Mouse (Mus musculus) liver (tissue): ENCODE data around the gene Cad.
"Not testable (repeated sequence)": the region's sequence is repeated elsewhere in the genome, so short reads cannot be mapped to it uniquely, and the experiment has no call there.

ENCODE experiments used
- DNase-seq: peaks from one replicate; pipeline ENCODE4 v3.0.0-alpha.2; 2020; ENCODE audit warnings: mixed read lengths

Gene Cad

DNA sequence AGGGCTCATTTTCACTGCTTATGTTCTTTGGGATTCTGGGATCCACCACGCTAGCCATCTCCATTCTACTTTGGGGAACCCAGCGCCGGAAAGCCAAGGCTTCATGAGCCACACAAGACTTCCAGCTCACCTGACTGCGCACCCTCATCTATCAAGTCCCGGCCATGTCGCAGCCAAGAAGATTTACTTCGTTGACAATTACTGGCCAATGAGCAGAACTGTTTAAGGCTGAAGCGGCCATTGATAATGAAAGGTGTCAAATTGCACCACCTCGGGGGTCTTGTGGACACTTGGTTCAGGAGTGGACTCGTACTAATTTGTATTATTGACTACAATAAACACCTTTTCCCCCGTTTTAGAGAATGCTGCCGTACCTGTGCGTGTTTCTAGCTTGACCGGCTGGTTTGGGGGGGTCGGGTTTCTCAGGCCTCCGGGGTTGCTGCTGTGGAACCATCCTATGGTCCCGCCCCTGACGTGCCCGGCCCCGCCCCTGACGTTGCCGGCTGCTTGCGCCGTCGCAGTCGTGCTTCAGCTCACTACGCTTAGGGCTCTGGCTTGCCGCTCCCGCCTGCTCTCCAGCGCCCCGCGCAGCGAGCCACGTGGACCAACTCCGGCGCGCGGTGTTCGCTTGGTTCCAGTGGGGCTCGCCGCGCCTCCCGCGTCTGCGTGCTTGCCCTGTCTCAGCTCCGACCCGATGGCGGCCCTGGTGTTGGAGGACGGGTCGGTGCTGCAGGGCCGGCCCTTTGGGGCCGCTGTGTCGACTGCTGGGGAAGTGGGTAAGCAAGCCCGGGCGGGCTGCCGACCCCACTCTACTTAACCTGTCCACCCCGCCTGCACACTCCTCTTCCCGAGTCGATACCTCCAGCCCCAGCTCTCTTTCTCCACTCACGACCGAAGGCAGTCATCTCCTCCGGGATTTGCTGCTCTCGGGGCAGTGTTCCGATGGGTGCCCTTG, at the start of gene Cad:
TSS of gene Cad (plus strand) at position 520 of the 955 bp plus-strand sequence.
- peak; percentile 96 for DNase-seq

DNA sequence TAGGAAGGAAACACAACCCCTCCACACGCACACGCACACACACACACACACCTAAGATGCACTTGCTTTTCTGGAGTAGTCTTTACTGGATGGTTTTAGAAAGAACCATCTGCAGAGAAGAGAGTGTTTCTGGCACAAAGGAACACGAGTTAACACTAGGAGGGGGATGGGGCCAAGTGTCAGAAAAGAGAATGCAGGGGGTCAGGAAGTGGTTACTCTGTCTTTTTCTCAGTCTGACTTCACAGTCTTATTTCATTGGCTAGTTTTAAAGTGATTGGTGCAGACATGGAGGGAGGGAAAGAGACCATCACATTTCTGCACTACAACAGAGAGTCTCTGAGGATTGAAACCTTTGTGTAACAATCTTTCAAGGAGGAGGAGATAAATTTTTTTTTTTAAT, 41.8 kb upstream of the Cad start:
- DNase-seq: no peak

DNA sequence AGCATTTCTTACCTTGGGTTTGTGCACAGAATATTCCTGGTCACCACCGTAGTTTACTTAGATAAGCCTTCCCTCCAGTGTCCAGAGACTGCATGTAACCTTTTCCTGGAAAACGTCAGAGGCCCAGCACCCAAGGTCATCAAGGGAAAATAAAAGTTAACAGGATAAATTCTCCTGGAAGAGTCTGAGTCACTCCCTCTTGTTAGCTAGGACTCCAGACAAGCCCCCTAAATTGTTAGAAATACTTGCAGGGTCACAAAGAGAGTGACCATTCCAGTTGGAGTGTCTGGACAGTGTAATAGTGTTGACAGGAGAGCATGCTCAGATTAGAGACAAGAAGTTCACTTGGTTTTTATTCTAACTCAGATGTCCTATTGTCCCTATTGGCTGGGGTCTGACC, 38.7 kb upstream of the Cad start:
- no peak for DNase-seq

DNA sequence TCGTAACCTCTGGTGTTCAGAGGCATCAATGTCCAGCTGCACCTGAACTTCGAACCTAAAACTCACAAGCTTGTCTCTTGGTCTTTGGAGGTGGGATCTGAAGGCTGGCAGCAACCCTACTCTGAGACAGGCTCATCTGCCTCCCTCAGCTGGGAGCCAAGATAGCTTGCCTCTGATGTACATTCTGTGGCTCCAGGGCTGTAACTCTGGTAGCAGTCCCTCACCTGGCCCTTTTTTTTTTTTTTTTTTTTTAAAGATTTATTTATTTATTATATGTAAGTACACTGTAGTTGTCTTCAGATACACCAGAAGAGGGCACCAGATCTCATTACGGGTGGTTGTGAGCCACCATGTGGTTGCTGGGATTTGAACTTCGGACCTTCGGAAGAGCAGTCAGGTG, 32.8 kb upstream of the Cad start:
- DNase-seq: not testable (repeated sequence)

DNA sequence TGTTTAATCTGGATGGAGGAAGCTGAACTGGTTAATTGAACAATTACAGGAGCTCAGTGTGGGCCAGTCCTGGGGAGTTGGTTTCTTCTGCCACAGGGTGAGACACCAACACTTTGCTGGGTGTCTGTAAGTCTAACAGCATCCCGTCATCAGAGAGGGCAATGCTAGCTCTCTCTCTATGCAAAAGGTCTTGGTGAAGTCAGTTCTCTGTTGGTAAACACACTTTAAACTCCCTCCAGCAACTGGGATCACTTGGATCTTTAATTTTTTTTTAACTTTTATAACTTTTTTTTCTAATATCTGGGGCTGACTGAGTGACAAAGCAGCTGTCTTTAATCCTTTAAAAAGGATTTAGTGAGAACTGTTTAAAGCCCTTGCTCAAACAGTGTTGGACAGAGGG, 31.9 kb upstream of the Cad start:
- no peak for DNase-seq

DNA sequence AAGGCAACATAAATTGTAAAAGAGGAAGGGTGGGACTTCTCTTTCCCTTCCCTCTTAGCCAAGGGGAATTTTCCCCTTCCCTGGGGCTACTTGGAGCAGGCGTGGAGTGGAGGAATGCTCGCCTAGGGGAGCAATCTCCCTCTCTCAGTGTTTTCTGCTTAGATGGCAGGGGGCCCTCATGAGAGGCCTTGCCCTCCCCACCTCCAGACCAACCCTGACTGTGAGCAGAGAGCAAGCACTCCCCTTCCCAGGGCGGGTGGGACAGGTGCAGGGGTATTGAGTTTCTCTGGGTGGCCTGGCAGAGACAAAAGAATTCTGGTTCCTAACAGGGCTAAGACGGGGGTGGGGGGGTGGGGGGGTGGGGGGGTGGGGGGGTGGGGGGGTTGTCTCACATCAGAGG, 31.3 kb upstream of the Cad start:
- DNase-seq: no peak

DNA sequence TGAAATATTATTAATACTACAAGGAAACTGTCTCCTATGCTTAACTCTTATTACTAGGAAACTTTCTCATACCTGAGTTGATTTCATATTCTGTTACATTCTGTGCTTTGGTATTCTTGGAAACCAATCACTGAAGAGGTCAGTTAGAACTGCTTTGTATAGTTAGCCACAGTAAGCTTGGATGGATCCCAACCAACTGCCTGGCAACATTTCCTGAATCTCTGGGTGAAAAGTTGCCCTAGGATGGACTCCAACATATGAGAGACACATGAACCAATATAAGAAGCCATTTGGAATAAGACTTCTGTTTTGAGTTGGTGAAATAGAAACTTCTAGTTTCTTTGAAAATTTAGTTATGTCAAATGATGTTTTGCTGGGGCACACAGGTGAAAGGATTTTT, 29.9 kb upstream of the Cad start:
- DNase-seq: no peak

DNA sequence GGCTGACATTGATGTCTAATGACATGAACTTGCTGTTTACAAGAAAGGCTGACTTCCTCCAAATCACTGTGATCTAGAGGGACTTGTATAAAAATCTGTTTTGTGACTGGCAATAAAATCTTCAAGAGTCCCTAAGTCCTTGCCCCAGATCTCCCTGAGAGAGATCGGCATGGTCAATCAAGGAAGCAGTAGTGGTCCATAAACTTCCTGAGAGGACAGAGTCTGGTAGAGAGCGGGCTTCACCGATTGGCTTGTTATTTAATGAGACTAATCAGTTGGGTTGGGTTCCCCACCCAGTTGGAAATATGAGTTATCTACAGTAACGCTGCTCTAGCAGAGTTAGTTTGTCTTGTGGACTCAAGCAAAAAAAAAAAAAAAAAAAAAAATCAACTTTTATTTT, 23.7 kb upstream of the Cad start:
- DNase-seq: no peak

DNA sequence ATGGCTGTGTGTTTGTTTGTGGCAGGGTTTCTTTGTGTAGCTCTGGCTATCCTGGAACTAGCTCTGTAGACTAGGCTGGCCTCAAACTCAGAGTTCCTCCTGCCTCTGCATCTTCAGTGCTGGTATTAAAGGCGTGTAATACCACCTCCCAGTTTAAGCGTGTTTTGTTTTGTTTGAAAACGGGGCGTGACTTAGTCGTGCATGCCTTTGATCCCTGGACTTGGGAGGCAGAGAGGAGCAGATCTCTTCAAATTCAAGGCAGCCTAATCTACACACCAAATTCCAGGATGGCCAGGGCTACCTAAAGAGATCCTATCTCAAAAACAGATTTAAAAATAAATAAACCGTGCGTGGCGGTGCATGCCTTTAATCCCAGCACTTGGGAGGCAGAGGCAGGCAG, 23.1 kb upstream of the Cad start:
- DNase-seq: no peak

DNA sequence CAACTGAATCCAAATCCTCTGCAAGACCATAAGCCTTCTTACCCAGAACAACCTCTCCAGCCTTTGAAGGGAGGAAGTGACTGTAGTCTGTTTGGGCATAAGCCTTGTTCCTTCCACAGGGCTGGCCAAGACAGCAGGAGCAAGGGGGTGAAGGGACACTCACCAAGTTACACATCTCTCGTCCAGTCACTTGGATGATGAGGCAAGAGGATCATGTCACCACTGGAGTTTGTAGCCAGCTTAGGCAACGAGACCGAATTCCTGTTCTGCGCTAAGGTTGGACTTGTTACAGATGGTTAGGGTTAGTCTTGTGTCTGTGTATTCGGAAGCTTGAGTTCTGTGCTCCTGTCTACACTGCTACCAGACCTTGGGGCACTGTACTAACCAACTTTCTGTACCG, 19.9 kb upstream of the Cad start:
- DNase-seq: no peak

DNA sequence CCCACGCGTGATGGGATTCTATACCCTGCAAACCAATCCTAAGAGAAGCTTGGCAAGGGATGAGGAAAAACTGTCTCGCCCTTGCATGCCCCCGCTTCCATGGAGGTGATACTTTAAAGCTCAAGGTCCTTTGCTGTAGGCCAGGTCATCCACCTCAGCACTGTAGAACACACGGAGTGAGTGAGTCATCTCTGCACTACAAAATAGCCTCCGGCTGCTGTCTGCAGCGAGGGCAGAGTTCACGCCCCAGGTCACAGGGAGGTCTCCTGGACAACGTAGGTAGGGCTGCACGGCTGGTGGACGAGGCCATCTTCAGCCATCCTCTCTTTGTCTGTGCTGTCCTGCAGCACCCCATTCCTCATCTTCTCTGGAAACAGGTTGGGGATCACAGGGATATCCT, 18.0 kb upstream of the Cad start:
- not testable (repeated sequence) for DNase-seq

DNA sequence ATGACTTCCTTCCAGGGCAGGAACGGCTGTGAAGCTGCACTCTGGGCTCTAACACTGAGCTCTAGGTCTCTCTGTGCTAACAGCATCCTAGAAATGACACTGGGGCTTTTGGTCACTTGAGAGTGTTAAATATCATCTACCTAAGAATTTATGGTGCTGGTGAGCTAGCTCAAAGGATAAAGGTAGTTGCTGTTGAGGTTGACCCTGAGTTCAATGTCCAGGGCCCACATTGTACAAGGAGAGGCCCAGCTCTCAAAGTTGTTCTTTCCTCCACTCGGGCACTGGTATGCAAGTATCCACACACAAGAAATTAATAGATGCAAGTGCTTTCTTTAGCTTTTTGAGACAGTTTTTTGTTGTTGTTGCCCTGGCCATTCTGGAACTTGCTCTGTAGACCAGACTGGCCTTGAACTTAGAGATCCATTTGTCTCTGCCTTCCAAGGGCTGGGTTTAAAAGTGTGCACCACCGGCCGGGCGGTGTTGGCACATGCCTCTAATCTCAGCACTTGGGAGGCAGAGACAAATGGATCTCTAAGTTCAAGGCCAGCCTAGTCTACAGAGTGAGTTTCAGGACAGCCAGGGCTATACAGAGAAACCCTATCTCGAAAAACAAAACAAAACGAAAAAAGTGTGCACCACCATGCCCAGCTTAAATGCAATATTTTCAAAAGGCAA, 16.3 kb upstream of the Cad start:
- DNase-seq: no peak

DNA sequence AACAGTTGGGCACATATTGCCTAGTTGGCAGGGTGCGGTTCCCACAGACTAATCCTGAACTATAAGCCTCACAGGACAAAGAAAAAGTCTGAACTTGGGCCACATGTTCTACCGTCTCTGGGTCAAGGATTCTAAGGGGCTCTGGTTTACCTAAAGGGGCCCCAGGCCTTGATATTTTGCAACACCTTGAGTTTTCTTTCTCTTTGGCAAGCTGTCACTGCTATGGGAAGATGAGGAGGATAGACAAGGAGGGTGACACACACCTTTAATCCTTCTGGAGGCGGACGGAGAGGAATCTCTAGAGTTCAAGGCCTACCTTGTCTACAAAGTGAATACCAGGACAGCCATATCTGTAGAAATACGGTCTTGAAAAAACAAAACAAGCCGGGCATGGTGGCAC, 8.2 kb upstream of the Cad start:
- no peak for DNase-seq

DNA sequence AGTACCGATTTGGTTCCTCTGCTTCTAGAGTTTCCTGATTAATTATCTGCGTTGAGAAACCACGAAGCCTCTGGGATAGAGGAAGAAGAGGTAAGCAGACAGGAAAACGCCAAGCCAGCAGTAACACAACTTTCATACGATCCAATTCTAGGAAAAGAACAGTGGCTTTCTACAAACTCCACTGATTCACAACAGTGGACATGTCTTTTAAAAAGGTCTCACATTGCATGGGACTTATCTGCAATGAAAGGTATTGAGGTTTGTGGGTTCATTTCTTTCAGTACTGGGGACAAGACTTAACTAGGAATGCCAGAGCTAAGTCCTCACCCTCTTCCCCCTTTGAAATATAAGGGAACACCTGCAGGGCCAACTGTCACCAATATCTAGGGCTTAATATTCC, 7.5 kb upstream of the Cad start:
- no peak for DNase-seq

DNA sequence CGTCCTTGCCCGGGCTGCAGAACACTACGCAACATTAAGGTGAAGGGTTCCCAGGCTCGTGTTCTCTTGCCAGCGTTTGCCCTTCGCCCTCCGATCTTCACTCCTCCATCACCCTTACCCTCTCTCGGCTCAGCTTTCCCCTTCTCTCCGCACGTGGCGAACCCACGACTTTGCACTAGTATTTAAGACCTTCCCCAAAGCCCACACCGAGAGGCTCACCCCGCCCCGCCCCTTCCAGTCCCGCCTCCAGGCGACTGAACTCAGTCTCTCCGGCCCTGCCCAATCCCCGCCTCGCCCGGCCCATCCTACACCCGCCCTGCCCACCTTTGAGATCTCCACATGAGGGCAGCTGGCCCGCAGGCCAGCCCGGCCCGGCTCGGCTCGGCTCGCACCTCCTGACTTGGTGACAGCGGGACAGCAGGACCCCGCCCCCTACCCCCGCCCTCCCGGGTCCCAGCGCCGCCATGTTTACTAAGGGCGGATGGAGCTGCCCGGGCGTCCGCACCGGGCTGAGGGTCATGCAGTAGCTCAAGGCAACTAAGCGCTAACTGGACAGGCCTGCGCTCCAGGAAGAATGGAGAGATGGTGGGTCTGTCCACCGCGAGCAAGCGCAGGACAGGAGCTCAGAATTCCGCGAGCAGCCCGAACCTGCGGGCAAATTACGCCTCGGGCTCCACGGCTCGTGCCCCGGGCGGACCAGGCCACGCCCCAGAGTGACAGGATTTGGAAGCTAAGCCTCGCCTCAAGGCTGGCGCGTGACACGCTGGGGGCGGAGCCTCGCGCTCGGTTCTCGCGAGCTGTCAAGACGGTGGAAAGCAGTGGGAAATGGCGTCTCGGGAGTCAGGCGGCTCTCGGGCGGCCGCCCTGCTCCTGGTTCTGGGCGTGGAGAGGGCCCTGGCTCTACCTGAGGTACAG, 6.5 kb upstream of the Cad start, which contains the start of gene Atraid:
TSS of gene Atraid (plus strand) at position 465 of the 915 bp plus-strand sequence.
- peak; percentile 99 for DNase-seq

DNA sequence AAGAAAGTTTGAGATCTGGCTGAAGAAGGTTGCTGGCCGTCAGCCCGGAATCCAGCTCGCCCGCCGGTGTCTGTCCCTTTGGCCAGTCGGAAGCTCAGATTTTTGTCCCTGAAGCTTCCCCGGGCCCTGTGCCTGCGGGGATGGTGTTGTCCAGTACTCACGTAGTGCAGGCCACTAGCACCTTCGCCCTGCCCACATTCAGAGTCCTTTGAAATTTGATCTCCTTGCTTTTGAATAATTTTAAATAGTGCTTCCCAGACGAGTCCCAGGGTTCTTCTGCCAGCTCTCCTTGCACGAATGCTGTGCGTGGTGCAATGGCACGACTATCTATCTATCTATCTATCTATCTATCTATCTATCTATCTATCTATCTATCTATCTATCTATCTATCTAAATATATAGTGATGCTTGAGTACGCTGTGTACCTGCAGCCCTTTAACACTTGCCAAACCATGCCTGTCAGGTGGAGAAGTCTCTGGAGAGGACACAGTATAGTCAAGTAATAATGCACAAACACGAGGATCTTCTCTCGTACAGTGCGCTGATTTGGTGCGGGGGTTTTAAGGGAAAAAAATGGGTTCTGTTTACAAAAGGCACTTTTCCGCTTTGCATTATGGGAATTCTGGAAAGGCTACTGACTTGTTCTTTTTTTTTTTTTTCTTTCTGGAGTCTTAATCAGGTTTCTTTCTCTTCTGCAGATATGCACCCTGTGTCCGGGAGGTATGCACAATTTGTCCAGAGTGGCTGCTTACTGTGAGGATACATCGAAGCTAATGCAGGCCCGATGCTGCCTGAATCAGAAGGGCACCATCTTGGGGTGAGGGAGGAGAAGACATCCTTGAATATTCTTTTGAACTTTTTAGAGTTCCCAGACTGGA, 5.6 kb upstream of the Cad start, which contains the start of gene Slc5a6:
TSS of gene Slc5a6 (minus strand) at position 162 of the 879 bp plus-strand sequence.
- DNase-seq: peak; percentile 51

DNA sequence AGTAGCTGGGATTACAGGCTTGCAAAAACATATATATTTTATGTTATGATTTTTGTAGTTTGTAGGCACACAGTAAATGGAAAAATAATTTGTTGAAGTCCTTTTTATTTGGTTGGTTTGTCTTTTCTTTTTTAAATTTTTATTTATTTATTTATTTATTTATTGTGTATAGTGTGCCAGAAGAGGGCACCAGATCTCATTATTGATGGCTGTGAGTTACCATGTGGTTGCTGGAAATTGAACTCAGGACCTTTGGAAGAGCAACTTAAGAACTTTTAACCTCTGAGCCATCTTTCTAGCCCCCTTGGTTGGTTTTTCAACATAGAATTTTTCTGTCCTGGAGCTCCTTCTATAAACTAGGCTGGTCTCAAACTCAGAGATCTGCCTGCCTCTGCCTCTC, 4.2 kb upstream of the Cad start:
- DNase-seq: no peak

DNA sequence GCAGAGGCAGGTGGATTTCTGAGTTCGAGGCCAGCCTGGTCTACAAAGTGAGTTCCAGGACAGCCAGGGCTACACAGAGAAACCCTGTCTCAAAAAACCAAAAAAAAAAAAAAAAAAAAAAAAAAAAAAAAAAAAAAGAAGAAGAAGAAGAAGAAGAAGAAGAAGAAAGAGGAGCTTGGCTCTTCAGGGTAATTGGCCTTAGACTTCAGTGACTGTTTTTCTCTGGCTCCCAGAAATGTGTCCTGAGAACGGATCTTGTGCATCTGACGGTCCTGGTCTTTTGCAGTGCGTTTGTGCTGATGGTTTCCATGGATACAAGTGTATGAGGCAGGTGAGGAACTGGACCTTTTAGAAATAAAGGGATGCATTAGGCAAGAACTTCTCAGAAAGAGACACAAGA, 852 bp upstream of the Cad start:
- DNase-seq: not testable (repeated sequence)

DNA sequence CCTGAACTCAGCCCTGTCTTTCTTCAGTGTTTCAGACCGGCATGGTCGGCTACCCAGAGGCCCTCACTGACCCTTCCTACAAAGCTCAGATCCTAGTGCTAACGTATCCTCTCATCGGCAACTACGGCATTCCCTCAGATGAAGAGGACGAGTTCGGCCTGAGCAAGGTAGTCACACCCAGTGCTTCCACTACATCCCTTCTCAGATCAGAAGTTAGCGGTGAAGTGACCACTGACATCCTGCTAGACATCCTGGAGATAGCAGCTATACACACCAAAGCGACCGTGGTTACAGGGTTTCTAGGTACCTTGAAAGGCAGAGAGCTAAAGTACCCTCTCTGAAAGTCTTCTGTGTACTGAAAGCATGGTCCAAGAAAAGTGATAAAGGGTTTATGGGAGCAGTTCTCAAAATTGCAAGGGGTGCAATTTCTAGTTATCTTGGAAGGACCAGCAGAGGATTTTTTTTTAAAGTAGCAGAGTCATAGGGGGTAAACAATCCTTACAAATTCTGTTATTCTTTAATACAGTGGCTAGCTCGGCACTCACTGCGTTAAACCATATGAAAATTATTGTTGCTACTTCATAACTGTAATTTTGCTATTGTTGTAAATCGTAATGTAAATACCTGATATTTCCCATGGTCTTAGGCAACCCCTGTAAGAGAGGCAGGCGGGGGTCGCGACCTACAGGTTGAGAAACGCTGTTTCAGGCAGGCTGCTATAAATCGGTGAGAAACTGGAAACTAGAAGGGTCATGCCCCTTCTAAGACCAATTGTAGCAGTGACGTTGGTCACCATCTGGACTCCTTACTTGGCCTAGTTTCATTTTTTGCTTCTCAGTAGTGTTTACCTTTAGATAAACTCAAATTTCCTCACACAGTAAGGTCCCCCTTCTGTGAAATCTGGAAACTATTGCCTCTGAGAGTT, 898 bp downstream of the Cad start:
- DNase-seq: no peak

DNA sequence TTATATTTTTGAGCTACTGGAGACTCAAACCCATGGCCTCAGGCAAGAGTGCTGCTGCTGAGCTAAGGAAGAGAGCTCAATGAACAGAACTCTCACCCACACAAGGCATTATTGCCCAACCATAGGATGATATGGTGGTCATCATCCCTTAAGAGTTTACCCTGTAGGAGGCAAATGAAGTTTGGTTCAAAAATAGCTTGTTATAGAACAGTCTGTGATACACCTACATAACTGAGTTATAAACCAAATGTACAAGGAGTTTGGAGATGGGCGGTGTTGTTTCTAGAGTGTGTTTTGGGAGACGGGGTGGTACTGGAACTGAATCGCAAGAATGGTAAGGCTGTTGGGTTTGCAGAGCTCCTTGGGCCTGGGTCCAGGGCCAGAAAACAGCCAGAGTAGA, 15.2 kb downstream of the Cad start:
- no peak for DNase-seq

DNA sequence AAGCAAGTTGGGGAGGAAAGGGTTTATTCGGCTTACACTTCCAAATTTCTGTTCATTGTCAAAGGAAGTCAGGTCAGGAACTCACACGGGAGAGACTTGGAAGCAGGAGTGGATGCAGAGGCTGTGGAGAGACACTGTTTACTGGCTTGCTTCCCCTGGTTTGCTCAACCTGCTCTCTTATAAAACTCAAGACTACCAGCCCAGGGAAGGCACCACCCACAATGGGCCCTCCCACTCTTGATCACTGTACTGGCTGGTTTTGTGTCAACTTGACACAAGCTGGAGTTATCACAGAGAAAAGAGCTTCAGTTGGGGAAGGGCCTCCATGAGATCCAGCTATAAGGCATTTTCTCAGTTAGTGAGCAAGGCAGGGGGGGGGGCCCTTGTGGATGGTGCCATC, 16.5 kb downstream of the Cad start:
- no peak for DNase-seq
